Mouse (Mus musculus) gastrocnemius, adult 18-20 months (tissue): ENCODE data around the gene Arsa. TPM values are rescaled to one million over a fixed set of nuclear protein-coding genes. Genes with fewer than 3 reads are reported as not detected.

ENCODE experiments used
- total RNA-seq, 2 experiments: library from RNA; stranded (reverse); gene quantifications; 2 replicates each; pipeline ENCODE4 v1.2.3; 2021

Gene Arsa
- total RNA-seq, 2 experiments from 2014 or later: 2.8 to 4.0 TPM

Other genes starting within 250 kb of the Arsa start
- 10 to 100 TPM; 59.4 to 61.0 TPM for gene Sbf1, start 162.1 kb downstream of the Arsa start, total RNA-seq
- gene Adm2, start 154.7 kb downstream of the Arsa start, total RNA-seq: not detected
- gene Miox, start 143.0 kb downstream of the Arsa start, total RNA-seq: under 1 TPM in 1 of 2 experiments, not detected in 1; 0.48 TPM
- gene Lmf2, start 121.8 kb downstream of the Arsa start, total RNA-seq: 10 to 100 TPM; 11.4 to 12.5 TPM
- gene Ncaph2, start 121.7 kb downstream of the Arsa start, total RNA-seq: 10 to 100 TPM; 39.2 to 46.1 TPM
- gene Sco2, start 103.6 kb downstream of the Arsa start, total RNA-seq: 10 to 100 TPM; 12.4 to 13.9 TPM
- gene Tymp, start 100.4 kb downstream of the Arsa start, total RNA-seq: under 1 TPM; 0.31 to 0.43 TPM
- gene Odf3b, start 98.1 kb downstream of the Arsa start, total RNA-seq: under 1 TPM in 1 of 2 experiments, not detected in 1; 0.64 TPM
- not detected for gene Klhdc7b, start 92.5 kb downstream of the Arsa start, total RNA-seq
- not detected for gene Syce3, start 66.9 kb downstream of the Arsa start, total RNA-seq
- 100 to 1,000 TPM; 287 to 338 TPM for gene Cpt1b, start 51.6 kb downstream of the Arsa start, total RNA-seq
- gene C730034F03Rik, start 47.8 kb downstream of the Arsa start, total RNA-seq: under 1 TPM; 0.23 to 0.28 TPM
- gene Gm44502, start 47.7 kb downstream of the Arsa start, total RNA-seq: under 1 TPM in 1 of 2 experiments, not detected in 1; 0.52 TPM
- gene Chkb, start 47.5 kb downstream of the Arsa start, total RNA-seq: 10 to 100 TPM; 19.7 to 27.0 TPM
- under 1 TPM; 0.25 to 0.57 TPM for gene Mapk8ip2, start 23.5 kb downstream of the Arsa start, total RNA-seq
- 10 to 100 TPM in 1 of 2 experiments, 1 to 10 TPM in 1; 8.9 to 12.6 TPM for gene Shank3, start 22.2 kb upstream of the Arsa start, total RNA-seq
- not detected for gene Acr, start 90.9 kb upstream of the Arsa start, total RNA-seq
- 1 to 10 TPM; 2.1 to 2.4 TPM for gene Rabl2, start 114.5 kb upstream of the Arsa start, total RNA-seq